Mouse (Mus musculus): ENCODE results near the gene Ica1l. TPM values are rescaled to one million over a fixed set of nuclear protein-coding genes. Genes with fewer than 3 reads are reported as not detected.

Ica1l gene
- 0.22 and 0.27 TPM in 2 replicates for polyA plus RNA-seq (2012; rRNA removed)

GRCm38 (mm10) chr1:60042796-60043469 is at the start of gene Ica1l:
Gene Ica1l (minus strand): TSS chr1:60043184.

Other genes with a start within 250 kb of the Ica1l start
- gene Fam117b, start 130.2 kb downstream of the Ica1l start, polyA plus RNA-seq (2012; rRNA removed): 2.9 and 3.3 TPM in 2 replicates
- gene Carf, start 55.1 kb upstream of the Ica1l start, polyA plus RNA-seq (2012; rRNA removed): 1.6 and 1.8 TPM in 2 replicates
- 15.9 and 18.8 TPM in 2 replicates for gene Wdr12, start 55.5 kb upstream of the Ica1l start, polyA plus RNA-seq (2012; rRNA removed)
- gene Nbeal1, start 137.4 kb upstream of the Ica1l start, polyA plus RNA-seq (2012; rRNA removed): 0.77 and 0.80 TPM in 2 replicates

Measured in liver, embryonic 14 days (tissue).